Mouse (Mus musculus): ENCODE data around the gene Atrnl1.

- no peak for TF ChIP-seq CTCF (IDR thresholded peaks at IDR 0.05; ENCODE audit: control insufficient read depth, insufficient read depth, low read length)
- TF ChIP-seq POLR2A (IDR thresholded peaks at IDR 0.05; ENCODE audit: borderline replicate concordance, control insufficient read depth, low read depth, low read length) = no peak
Measured at GRCm38 (mm10) chr19:57823446-57823845, 212.6 kb downstream of the Atrnl1 start.

Measured in bone marrow, adult 2 months (tissue).